Mouse (Mus musculus): Measurements from ENCODE around the gene Hist1h4i. TPM values are rescaled to one million over a fixed set of nuclear protein-coding genes. Genes with fewer than 3 reads are reported as not detected.

Gene Hist1h4i
- polyA plus RNA-seq, 1 experiment from 2014 or later = 10.2 TPM

DNA sequence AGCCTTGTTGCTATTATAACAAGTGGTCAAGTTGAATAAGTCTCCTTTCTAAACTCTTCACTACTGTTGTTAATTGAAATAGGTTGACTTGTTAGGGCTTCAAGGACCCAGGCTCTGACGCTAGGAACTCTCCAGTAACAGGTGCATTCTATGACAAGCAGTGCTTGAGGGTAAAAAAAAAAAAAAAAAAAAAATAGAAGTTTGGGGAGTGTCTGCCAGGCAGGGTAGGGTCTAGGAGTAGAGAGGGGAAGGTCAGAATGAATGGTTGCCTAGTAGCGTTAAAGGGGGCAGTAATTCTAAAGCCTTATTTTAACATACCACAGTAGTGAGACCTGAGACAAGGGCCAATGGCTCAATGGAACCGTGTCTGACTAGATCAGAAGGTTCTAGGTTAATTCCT lies 42.8 kb downstream of the Hist1h4i start:
- CTCF ChIA-PET = no interaction called here
- in situ Hi-C loops (cut with MboI; ENCODE audit: low pct_unique_long_range_greater_than_20kb) = no loop called here
- POLR2A ChIA-PET = no interaction called here

DNA sequence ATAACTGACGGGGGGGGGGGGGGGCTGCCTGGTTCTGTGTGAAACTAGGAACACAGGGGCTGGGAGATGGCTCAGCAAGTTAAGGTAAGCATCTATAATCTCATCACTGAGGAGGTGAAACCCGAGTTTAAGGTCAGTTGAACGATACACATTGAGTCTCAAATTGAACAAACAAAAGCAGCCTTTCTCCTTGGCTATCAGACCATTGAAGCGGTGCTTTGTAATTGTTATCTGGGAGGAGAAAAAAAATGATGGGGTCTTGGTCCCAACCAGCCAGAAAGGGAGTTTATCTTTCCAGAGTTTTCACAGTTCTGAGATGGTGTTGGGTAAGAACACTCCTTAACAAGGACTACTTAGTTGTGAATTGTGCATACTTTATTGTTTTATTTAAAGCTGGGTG lies 43.3 kb downstream of the Hist1h4i start:
- H3K27me3 ChIP-seq = no peaks in the 10 kb centered on the region

More for the DNA sequence above, 42.8 kb downstream of the Hist1h4i start:
- no peak for TF ChIP-seq CTCF (IDR thresholded peaks at IDR 0.05)
- DNase-seq (ENCODE audit: low read depth, low spot score) (no peak), ATAC-seq (no peak)
- H3K27me3 ChIP-seq = no peaks in the 10 kb centered on the region

DNA sequence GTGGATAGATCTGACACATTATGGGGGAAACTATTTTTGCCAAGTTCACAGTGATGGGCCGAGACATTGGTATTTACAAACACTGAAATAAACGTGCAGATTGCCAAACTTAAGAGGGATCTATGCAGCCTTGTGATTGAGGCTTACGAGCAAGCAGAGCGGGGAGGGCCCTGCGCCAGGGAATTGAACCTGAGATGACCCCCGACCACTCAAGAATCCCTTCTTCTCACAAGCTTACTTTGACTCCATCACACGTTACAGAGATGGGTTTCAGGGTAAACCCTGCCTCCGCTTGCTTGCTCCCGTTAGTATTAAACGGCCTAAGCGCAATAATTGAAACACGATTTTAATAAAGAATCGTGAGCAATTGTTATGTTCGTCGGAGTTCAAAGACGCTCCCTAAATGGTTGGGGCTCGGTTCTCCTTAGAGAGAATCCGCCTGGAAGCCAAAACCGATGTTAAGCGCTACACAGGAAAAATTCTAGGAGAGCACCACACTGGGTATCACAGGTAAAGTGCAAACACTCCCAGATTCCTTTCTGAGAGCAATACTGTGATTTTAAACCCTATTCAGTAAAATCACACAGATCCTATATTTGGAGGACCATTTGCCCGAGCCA lies 43.9 kb downstream of the Hist1h4i start:
- ATAC-seq (no peak), DNase-seq (ENCODE audit: low read depth, low spot score) (no peak)
- no peak for TF ChIP-seq CTCF (IDR thresholded peaks at IDR 0.05)
- in situ Hi-C loops (cut with MboI; ENCODE audit: low pct_unique_long_range_greater_than_20kb) = no loop called here
- no peaks in the 10 kb centered on the region for H3K27me3 ChIP-seq
- ChIA-PET CTCF (no interaction called here), POLR2A (interaction anchor here (0.5 kb wide), 1 partner anchor 1358 kb away, joined by 4 read pairs; no protein-coding TSS in a partner anchor)

More for the DNA sequence above, 43.3 kb downstream of the Hist1h4i start:
- in situ Hi-C loops (cut with MboI; ENCODE audit: low pct_unique_long_range_greater_than_20kb) = no loop called here
- CTCF ChIA-PET = no interaction called here
- TF ChIP-seq CTCF (IDR thresholded peaks at IDR 0.05) = no peak
- DNase-seq (ENCODE audit: low read depth, low spot score) (no peak), ATAC-seq (no peak)
- POLR2A ChIA-PET = interaction anchor here (0.5 kb wide), 1 partner anchor 1358 kb away, joined by 4 read pairs; no protein-coding TSS in a partner anchor

DNA sequence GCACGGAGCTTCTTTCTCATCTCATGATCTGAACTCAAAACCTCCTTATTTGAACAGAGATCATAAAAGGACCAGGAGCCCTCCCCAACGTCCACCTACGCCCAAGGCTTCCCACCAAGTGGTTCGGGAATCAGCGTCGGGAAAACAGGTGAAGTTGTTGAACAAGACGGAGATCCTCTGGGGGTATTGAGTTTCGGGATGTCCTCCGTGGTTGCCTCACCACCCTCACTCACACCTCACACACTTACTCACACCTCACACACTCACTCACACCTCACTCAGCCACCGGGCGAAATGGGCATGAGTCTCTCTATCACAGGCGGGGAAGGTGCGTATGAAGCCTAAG lies 44.3 kb downstream of the Hist1h4i start:
- in situ Hi-C loops (cut with MboI; ENCODE audit: low pct_unique_long_range_greater_than_20kb) = no loop called here
- no peak for ATAC-seq
- DNase-seq (ENCODE audit: low read depth, low spot score) = no peak
- TF ChIP-seq CTCF (IDR thresholded peaks at IDR 0.05) = no peak
- POLR2A ChIA-PET = no interaction called here
- no peaks in the 10 kb centered on the region for H3K27me3 ChIP-seq
- CTCF ChIA-PET = no interaction called here

DNA sequence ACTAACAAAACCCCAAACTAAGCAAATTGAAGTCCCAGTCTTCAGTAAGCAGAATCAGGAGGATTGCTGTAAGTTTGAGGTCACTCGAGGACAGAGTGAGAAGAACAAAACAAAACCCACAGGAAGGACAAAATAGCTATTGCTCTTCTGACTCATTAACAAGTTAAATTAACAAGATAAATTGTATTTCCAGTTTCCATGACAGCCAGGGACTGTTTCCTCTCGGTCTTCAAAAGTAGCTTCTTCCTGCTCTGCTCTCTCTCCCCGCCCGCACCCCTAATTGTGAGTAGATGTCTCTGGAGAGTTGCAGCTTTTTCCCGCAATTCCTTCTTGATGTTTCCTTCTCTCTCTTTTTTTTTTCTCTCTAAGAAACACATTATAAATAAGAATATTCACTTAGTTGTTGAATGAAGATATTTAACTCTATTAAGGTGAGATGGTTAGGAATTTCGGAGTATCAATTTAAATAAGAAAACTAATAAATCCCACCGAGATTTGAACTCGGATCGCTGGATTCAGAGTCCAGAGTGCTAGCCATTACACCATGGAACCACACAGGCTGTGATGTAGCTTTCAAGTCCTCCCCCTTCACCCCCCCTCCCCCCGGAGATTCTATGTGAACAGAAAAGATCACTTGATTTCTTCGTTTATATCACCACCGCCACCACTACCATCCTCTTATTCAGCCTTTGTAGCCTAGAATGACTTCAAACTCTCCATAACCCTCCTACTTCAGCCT lies 44.9 kb downstream of the Hist1h4i start:
- CTCF ChIA-PET = interaction anchor here (1.3 kb wide), 1 partner anchor 32 kb away, joined by 3 read pairs; no protein-coding TSS in a partner anchor

DNA sequence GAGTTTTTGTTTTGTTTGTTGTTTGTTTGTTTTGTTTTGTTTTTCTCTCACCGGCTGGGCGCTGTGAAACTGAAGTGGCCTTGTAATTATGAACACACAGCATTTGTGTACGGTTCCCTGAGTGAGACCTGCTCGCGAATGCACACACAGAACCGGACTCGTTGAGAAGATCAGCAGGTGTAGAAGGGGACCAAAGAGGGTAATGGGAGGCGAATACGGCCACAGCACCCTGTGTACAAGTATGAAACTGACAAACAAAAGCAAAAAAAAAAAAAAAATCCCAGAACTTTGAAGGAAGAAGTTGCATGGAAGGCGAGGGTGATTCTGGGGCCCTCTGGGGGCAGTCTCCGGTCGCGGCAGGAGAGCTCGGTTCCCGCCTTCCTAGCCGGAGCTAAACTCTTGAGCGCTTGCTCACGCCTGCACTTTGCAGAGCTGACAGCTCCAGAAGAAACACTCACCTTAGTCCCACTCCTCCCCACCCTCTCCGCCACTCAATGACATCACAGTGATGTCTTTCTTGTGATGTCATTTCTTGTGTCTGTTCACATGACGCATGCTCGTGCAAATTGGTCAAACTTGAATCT lies 45.7 kb downstream of the Hist1h4i start:
- DNase-seq (ENCODE audit: low read depth, low spot score) (no peak), ATAC-seq (no peak)
- ChIA-PET CTCF (interaction anchor here (1.3 kb wide), 1 partner anchor 33 kb away, joined by 3 read pairs; no protein-coding TSS in a partner anchor), POLR2A (no interaction called here)
- TF ChIP-seq CTCF (IDR thresholded peaks at IDR 0.05) = no peak
- H3K27me3 ChIP-seq = no peaks in the 10 kb centered on the region
- in situ Hi-C loops (cut with MboI; ENCODE audit: low pct_unique_long_range_greater_than_20kb) = no loop called here

More for the DNA sequence above, 44.9 kb downstream of the Hist1h4i start:
- DNase-seq (ENCODE audit: low read depth, low spot score) = no peak
- no peaks in the 10 kb centered on the region for H3K27me3 ChIP-seq
- no peak for TF ChIP-seq CTCF (IDR thresholded peaks at IDR 0.05)
- in situ Hi-C loops (cut with MboI; ENCODE audit: low pct_unique_long_range_greater_than_20kb) = no loop called here
- ATAC-seq = no peak
- POLR2A ChIA-PET = no interaction called here

DNA sequence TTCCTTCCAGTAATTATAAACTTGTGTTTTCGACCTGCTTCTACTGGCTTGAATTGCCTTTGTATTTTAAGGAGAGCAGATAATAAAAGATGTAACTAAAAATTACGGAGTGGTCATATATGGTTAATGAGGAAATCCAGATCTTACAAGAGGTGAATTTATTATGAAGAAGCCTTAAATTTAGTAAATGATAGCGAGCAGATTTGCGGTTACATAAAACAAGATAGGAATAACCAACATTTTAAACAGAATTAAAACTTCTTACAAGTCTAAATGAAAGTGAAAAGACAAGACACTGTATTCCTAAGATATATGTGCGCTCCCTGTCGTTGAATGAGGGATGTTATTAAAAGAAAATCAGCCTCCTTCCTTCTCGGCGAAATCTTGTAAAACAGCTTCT lies 46.3 kb downstream of the Hist1h4i start:
- no peak for ATAC-seq
- CTCF ChIA-PET = interaction anchor here (1.3 kb wide), 1 partner anchor 34 kb away, joined by 3 read pairs; no protein-coding TSS in a partner anchor
- in situ Hi-C loops (cut with MboI; ENCODE audit: low pct_unique_long_range_greater_than_20kb) = no loop called here
- POLR2A ChIA-PET = no interaction called here
- no peak for TF ChIP-seq CTCF (IDR thresholded peaks at IDR 0.05)
- no peak for DNase-seq (ENCODE audit: low read depth, low spot score)
- H3K27me3 ChIP-seq = no peaks in the 10 kb centered on the region

DNA sequence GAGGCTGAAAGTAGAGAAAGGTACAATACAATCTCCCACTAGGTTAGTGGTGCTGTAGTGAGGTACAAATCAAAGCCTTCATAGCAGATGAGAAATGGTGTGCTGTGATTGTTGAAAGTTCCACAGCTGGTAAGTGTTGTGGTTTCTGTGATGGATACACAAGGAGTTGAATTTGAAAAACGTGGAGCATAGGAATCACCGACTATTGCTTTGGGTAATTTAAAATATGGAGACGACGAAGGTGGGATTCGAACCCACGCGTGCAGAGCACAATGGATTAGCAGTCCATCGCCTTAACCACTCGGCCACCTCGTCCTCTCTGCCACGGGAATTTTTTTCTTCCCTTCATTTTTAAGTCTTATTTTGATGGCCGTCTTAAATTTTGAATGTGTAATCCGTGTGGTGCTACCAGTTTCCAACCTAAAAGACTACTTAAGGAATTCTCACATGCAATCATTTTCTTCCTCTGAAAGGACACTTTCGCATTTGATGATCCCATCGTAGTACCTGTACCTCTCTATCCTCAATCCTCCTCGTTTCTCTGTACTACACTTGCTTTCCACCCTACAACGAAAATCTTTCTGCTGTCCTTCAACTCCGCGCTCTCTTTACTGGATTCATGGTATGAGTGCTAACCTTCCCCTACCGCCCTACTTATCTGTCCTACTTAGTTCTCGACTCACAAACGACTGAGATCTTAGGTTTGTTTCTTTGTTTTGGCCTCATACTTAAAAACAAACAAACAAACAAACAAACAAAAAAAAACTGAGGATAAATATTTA lies 47.0 kb downstream of the Hist1h4i start:
- H3K27me3 ChIP-seq = no peaks in the 10 kb centered on the region
- in situ Hi-C loops (cut with MboI; ENCODE audit: low pct_unique_long_range_greater_than_20kb) = no loop called here
- POLR2A ChIA-PET = no interaction called here
- DNase-seq (ENCODE audit: low read depth, low spot score) (no peak), ATAC-seq (no peak)
- no peak for TF ChIP-seq CTCF (IDR thresholded peaks at IDR 0.05)
- CTCF ChIA-PET = no interaction called here

DNA sequence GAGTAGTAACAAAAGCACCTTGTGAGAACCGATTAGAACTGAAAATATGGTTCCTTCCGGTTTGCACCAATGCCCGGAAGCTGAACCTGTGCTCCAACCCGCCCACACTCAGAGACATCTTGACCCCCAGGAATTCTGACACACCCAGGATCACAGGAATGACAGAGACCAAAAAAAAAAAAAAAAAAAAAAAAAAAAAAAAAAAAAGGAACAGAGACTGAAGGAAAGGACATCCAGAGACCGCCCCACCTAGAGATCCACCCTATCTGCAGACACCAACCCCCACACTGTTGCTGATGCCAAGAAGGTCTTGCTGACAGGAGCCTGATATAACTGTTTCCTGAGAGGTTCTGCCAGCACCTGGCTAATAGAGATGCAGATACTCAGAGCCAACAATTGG lies 48.6 kb downstream of the Hist1h4i start:
- ChIA-PET POLR2A (no interaction called here), CTCF (interaction anchor here (0.7 to 1.8 kb wide), 3 partner anchors 10 to 18 kb away, joined by 3 to 6 read pairs (median 3); no protein-coding TSS in a partner anchor)
- TF ChIP-seq CTCF (IDR thresholded peaks at IDR 0.05) = no peak
- no peak for DNase-seq (ENCODE audit: low read depth, low spot score)
- no peak for ATAC-seq
- in situ Hi-C loops (cut with MboI; ENCODE audit: low pct_unique_long_range_greater_than_20kb) = no loop called here
- H3K27me3 ChIP-seq = no peaks in the 10 kb centered on the region

Other genes with a start within 250 kb of the Hist1h4i start
- 35.6 TPM for gene Hist1h2bq, start 231.2 kb downstream of the Hist1h4i start, polyA plus RNA-seq (2021)
- not detected for gene Hist1h2ao, start 230.9 kb downstream of the Hist1h4i start, polyA plus RNA-seq (2021)
- gene Hist1h4m, start 229.6 kb downstream of the Hist1h4i start, polyA plus RNA-seq (2021) = 1.0 TPM
- not detected for gene Hist1h4n, start 209.2 kb downstream of the Hist1h4i start, polyA plus RNA-seq (2021)
- gene Hist1h2ap, start 207.9 kb downstream of the Hist1h4i start, polyA plus RNA-seq (2021) = 0.60 TPM
- gene Hist1h2br, start 207.6 kb downstream of the Hist1h4i start, polyA plus RNA-seq (2021) = 36.6 TPM
- gene Zfp184, start 96.3 kb downstream of the Hist1h4i start, polyA plus RNA-seq (2021) = 7.7 TPM
- not detected for gene Pom121l2, start 60.2 kb downstream of the Hist1h4i start, polyA plus RNA-seq (2021)
- gene Prss16, start 31.6 kb downstream of the Hist1h4i start, polyA plus RNA-seq (2021) = 6.3 TPM
- gene Hist1h2ah, start 5.8 kb downstream of the Hist1h4i start, polyA plus RNA-seq (2021) = 1.6 TPM
- 15.2 TPM for gene Hist1h2bk, start 5.5 kb downstream of the Hist1h4i start, polyA plus RNA-seq (2021)
- not detected for gene Hist1h2ag, start 1.6 kb upstream of the Hist1h4i start, polyA plus RNA-seq (2021)
- not detected for gene Hist1h2bj, start 1.9 kb upstream of the Hist1h4i start, polyA plus RNA-seq (2021)
- gene Vmn1r188, start 43.1 kb upstream of the Hist1h4i start, polyA plus RNA-seq (2021) = not detected
- gene Vmn1r189, start 64.5 kb upstream of the Hist1h4i start, polyA plus RNA-seq (2021) = not detected
- not detected for gene Vmn1r191, start 142.6 kb upstream of the Hist1h4i start, polyA plus RNA-seq (2021)
- not detected for gene Vmn1r192, start 149.8 kb upstream of the Hist1h4i start, polyA plus RNA-seq (2021)
- gene Vmn1r193, start 181.8 kb upstream of the Hist1h4i start, polyA plus RNA-seq (2021) = not detected
- gene Vmn1r194, start 202.9 kb upstream of the Hist1h4i start, polyA plus RNA-seq (2021) = not detected
- not detected for gene Vmn1r195, start 229.2 kb upstream of the Hist1h4i start, polyA plus RNA-seq (2021)
- 0.03 TPM for gene Vmn1r196, start 248.6 kb upstream of the Hist1h4i start, polyA plus RNA-seq (2021)

Measured in Patski (cell line).